ENCODE assay signal across 8 mouse cellular contexts in the genomic region with DNA sequence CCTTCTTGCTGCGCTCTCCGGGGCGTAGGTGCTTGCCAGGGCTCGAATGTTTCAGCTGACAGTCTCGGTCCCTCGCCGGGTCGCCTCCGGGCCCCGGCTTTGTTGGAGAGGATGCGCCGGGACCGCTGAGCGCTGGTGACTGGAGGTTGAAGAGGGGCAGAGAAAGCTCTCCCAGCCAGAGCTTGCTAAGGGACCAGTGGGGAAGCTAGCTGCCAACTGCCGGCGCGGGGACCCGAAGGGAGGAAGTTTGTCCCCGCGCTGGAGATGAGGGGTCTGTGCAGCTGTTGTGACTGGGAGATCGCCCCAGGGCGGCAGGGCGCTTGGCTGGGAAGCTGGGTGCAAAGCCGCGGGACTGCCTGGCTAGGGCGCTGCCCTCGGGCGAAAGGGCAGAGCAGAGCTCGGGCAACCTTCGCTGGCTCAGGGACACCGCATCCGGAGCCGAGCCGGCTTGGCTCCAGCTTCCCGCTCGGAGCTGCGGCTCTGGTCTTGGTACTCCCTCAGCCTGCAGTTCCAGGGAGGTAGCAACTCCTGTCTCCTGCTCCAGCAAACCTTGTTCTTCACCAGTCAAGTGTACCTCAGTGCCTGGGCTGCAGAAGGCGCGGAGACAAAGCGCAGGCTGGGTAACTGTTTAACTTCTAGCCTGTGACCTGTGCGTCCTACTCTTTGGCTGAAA. TPM values are rescaled to one million over a fixed set of nuclear protein-coding genes. Genes with fewer than 3 reads are reported as not detected.
DNase-seq lines count a peak whose midpoint lies in the region; ATAC-seq lines count a peak whose summit lies in the region.

No protein-coding gene starts in this region.

- peak overlapping the region; percentile 80 for H3K4me3 ChIP-seq in forebrain, embryonic 15.5 days
- peak overlapping the region; percentile 73 for H3K4me3 ChIP-seq in hindbrain, embryonic 11.5 days (ENCODE audit: low read depth, low read length)
- H3K4me3 ChIP-seq in midbrain, embryonic 10.5 days: peak overlapping the region; percentile 66
- H3K4me3 ChIP-seq in stomach, embryonic 16.5 days (replicated peaks; ENCODE audit: low read length): peak overlapping the region; percentile 57

- peak; percentile 69 for DNase-seq in Muller cell, postnatal 12 days (ENCODE audit: inconsistent ontology term)
- peak; percentile 69 for DNase-seq in hindbrain, embryonic 11.5 days (ENCODE audit: low spot score)
- DNase-seq in layer of hippocampus, postnatal 36 days: peak; percentile 32 to 45
- DNase-seq in midbrain, embryonic 10.5 days (ENCODE audit: low spot score): peak; percentile 70

- peak overlapping the region; percentile 72 for H3K9ac ChIP-seq in forebrain, embryonic 15.5 days (replicated peaks)
- H3K9ac ChIP-seq in hindbrain, embryonic 11.5 days (ENCODE audit: low read depth, low read length): peak overlapping the region; percentile 85
- peak overlapping the region; percentile 74 for H3K9ac ChIP-seq in stomach, embryonic 16.5 days (ENCODE audit: low read length)

- H3K27me3 ChIP-seq in forebrain, embryonic 15.5 days: 0 out of 2 replicates have a peak, but pooled peaks cover 4% of the 10 kb centered on the region
- peaks cover 4% of the 10 kb centered on the region; the same call in 1 of the 2 replicates for H3K27me3 ChIP-seq in hindbrain, embryonic 11.5 days (ENCODE audit: control insufficient read depth, insufficient read depth, low read length)
- H3K27me3 ChIP-seq in midbrain, embryonic 10.5 days (ENCODE audit: low read depth, poor library complexity, severe bottlenecking): peaks cover 47% of the 10 kb centered on the region
- peaks cover 2% of the 10 kb centered on the region; the same call in 1 of the 2 replicates for H3K27me3 ChIP-seq in stomach, embryonic 16.5 days (ENCODE audit: control insufficient read depth, insufficient read depth, low read length)

- peak overlapping the region; percentile 83 for H3K4me2 ChIP-seq in forebrain, embryonic 15.5 days (replicated peaks)
- H3K4me2 ChIP-seq in hindbrain, embryonic 11.5 days (replicated peaks; ENCODE audit: low read depth, low read length): peak overlapping the region; percentile 92
- peak overlapping the region; percentile 96 for H3K4me2 ChIP-seq in stomach, embryonic 16.5 days (ENCODE audit: low read depth, low read length)

- ATAC-seq in cerebellum, adult (ENCODE audit: insufficient number of reproducible peaks, low FRiP score, low TSS enrichment): peak; percentile 62
- peak; percentile 79 for ATAC-seq in forebrain, embryonic 15.5 days (replicated peaks)
- ATAC-seq in hindbrain, embryonic 11.5 days (ENCODE audit: low FRiP score): peak; percentile 80
- peak; percentile 63 for ATAC-seq in stomach, embryonic 16.5 days (ENCODE audit: insufficient read depth, low FRiP score)
- no peak; the same call in 1 of the 2 replicates for ATAC-seq in granulocyte monocyte progenitor cell, adult 5-6 weeks (replicated peaks; ENCODE audit: poor library complexity, severe bottlenecking)

- no peaks in the 10 kb centered on the region for H3K36me3 ChIP-seq in forebrain, embryonic 15.5 days
- no peaks in the 10 kb centered on the region for H3K36me3 ChIP-seq in hindbrain, embryonic 11.5 days (ENCODE audit: control insufficient read depth, insufficient read depth, low read length)
- no peaks in the 10 kb centered on the region for H3K36me3 ChIP-seq in midbrain, embryonic 10.5 days
- no peaks in the 10 kb centered on the region for H3K36me3 ChIP-seq in stomach, embryonic 16.5 days (ENCODE audit: control insufficient read depth, insufficient read depth, low read length)

- peak overlapping the region; percentile 73 for H3K27ac ChIP-seq in forebrain, embryonic 15.5 days (replicated peaks)
- peak overlapping the region; percentile 72 for H3K27ac ChIP-seq in hindbrain, embryonic 11.5 days (ENCODE audit: low read depth, low read length)
- H3K27ac ChIP-seq in midbrain, embryonic 10.5 days (replicated peaks): peak overlapping the region; percentile 78
- no peak overlapping the region for H3K27ac ChIP-seq in stomach, embryonic 16.5 days (ENCODE audit: low read length)

- WGBS in forebrain, embryonic 15.5 days: under 1% methylated on average over 41 of the region's 41 CpGs
- under 1% methylated on average over 41 of the region's 41 CpGs for whole genome bisulfite sequencing in hindbrain, embryonic 11.5 days
- WGBS in midbrain, embryonic 10.5 days: under 1% methylated on average over 41 of the region's 41 CpGs
- under 1% methylated on average over 41 of the region's 41 CpGs for WGBS in stomach, embryonic 16.5 days

- no peaks in the 10 kb centered on the region for H3K9me3 ChIP-seq in forebrain, embryonic 15.5 days
- no peaks in the 10 kb centered on the region for H3K9me3 ChIP-seq in hindbrain, embryonic 11.5 days (ENCODE audit: control insufficient read depth, low read length)
- H3K9me3 ChIP-seq in midbrain, embryonic 10.5 days (replicated peaks): no peaks in the 10 kb centered on the region
- H3K9me3 ChIP-seq in stomach, embryonic 16.5 days (replicated peaks; ENCODE audit: control insufficient read depth, low read length): no peaks in the 10 kb centered on the region

- H3K4me1 ChIP-seq in forebrain, embryonic 15.5 days: peaks cover 13% of the 10 kb centered on the region; the same call in 1 of the 2 replicates
- H3K4me1 ChIP-seq in hindbrain, embryonic 11.5 days (replicated peaks; ENCODE audit: control insufficient read depth, insufficient read depth, low read length): no peaks in the 10 kb centered on the region
- peaks cover 13% of the 10 kb centered on the region for H3K4me1 ChIP-seq in midbrain, embryonic 10.5 days
- no peaks in the 10 kb centered on the region for H3K4me1 ChIP-seq in stomach, embryonic 16.5 days (ENCODE audit: control insufficient read depth, insufficient read depth, low read length)

RNA-seq across cellular contexts. Expression of gene Lin7a, which starts 0.8 kb away (rescaled TPM):
- 12.7 and 16.8 TPM in 2 replicates for polyA plus RNA-seq in forebrain, embryonic 15.5 days (2015; fragmentation: Nextera tagmentation; extraction: Ambion mirVana)
- 22.7 and 25.9 TPM in 2 replicates for polyA plus RNA-seq in hindbrain, embryonic 11.5 days (2014; fragmentation: Nextera tagmentation; extraction: Ambion mirVana)
- total RNA-seq in layer of hippocampus, postnatal 36 days (2021): 10 to 100 TPM; 31.0 to 31.9 TPM
- polyA plus RNA-seq in midbrain, embryonic 10.5 days (2016; fragmentation: Nextera tagmentation; extraction: Ambion mirVana): 3.1 and 7.7 TPM in 2 replicates
- polyA plus RNA-seq in stomach, embryonic 16.5 days (2015; fragmentation: Nextera tagmentation; extraction: Ambion mirVana): 3.4 TPM in 2 replicates
- not detected in 2 replicates for total RNA-seq in granulocyte monocyte progenitor cell, adult 5-6 weeks (2014; fragmentation: Nextera tagmentation)
- total RNA-seq in granulocyte monocyte progenitor cell, adult 5-6 weeks (2017): not detected in 2 replicates
